Mouse (Mus musculus): ENCODE measurements around the gene Cd86. TPM values are rescaled to one million over a fixed set of nuclear protein-coding genes. Genes with fewer than 3 reads are reported as not detected.

Gene Cd86
- polyA plus RNA-seq, 2 experiments, result 1.7 to 2.4 TPM

DNA sequence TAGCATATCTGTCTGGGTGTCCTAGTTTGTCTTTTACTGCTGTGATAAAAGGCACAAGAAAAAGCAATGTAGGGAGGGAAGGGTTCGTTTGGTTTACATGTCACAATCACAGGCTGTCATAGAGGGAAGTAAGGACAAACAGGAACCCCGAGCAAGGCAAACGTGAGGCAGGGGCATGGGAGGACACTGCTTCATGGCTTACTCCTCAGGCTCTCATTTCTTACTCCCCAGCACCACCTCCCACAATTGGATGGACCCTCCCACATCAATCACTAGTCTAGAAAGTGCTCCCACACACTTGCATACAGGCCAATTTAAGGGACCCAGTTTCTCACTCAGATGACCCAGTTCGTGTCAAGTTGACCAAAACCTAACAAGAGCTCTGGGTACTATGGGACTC lies 29.1 kb downstream of the Cd86 start:
- ATAC-seq (ENCODE audit: low FRiP score, low read depth), result no peak
- 58% methylated on average over 4 of the region's 4 CpGs for WGBS
- Histone ChIP-seq H3K4me1 (ENCODE audit: control insufficient read depth, insufficient read depth, low read length) (no peaks in the 10 kb centered on the region), H3K4me2 (replicated peaks; ENCODE audit: low read depth, low read length, severe bottlenecking) (no peak overlapping the region), H3K27me3 (ENCODE audit: control insufficient read depth, insufficient read depth, low read length) (no peaks in the 10 kb centered on the region), H3K27ac (replicated peaks; ENCODE audit: low read depth, low read length) (no peak overlapping the region), H3K9me3 (ENCODE audit: control insufficient read depth, low read length) (no peaks in the 10 kb centered on the region), H3K36me3 (ENCODE audit: control insufficient read depth, insufficient read depth, low read length) (no peaks in the 10 kb centered on the region), H3K9ac (ENCODE audit: low read depth, low read length, severe bottlenecking) (no peak overlapping the region), H3K4me3 (replicated peaks; ENCODE audit: low read length) (no peak overlapping the region)
- TF ChIP-seq POLR2A (IDR thresholded peaks at IDR 0.05; ENCODE audit: borderline replicate concordance, extremely low read depth, insufficient read depth, insufficient read length), result no peak
- no peak for DNase-seq (ENCODE audit: low spot score)

DNA sequence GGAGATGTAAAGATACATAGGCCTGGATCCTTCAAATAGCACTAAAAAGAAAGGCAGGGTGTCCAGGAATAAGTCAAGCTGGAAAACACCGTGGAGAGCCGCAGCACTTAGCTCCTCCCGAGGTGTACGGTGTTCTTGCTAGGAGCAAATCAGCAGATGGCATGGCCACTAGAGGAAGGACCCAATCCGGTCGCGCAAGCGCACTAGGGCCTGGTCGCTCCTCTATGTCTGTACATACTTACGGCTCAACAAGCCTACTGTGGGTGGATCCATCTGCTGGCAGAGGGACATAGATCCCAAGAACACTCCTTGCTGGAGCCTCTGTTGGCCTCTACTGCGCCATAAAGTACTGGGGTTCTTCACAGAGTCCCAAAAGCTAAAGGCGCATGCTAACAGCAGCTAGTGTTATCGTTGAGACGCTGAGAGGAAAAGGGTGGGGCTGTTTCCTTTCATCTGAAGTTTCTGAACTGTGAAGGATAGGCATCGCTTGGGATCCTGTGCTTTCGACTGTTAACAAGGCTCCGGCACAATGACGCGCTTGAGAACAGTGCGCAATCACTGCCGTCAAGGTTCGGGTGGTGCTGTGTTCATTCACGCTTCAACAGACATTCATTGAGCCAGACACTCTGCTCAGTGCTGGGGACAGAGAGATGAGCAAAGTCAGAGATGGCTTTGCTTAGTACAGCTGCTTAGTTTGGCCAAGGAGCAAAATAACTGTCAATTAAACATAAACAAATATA lies 30.7 kb downstream of the Cd86 start:
- WGBS, result 94% methylated on average over 23 of the region's 23 CpGs
- DNase-seq (ENCODE audit: low spot score) (no peak), ATAC-seq (ENCODE audit: low FRiP score, low read depth) (no peak)
- H3K9me3 ChIP-seq (ENCODE audit: control insufficient read depth, low read length), result no peaks in the 10 kb centered on the region
- no peak overlapping the region for H3K4me2 ChIP-seq (replicated peaks; ENCODE audit: low read depth, low read length, severe bottlenecking)
- no peak overlapping the region for H3K9ac ChIP-seq (ENCODE audit: low read depth, low read length, severe bottlenecking)
- no peaks in the 10 kb centered on the region for H3K4me1 ChIP-seq (ENCODE audit: control insufficient read depth, insufficient read depth, low read length)
- no peak overlapping the region for H3K4me3 ChIP-seq (replicated peaks; ENCODE audit: low read length)
- H3K36me3 ChIP-seq (ENCODE audit: control insufficient read depth, insufficient read depth, low read length), result no peaks in the 10 kb centered on the region
- H3K27me3 ChIP-seq (ENCODE audit: control insufficient read depth, insufficient read depth, low read length), result no peaks in the 10 kb centered on the region
- H3K27ac ChIP-seq (replicated peaks; ENCODE audit: low read depth, low read length), result no peak overlapping the region
- no peak for TF ChIP-seq POLR2A (IDR thresholded peaks at IDR 0.05; ENCODE audit: borderline replicate concordance, extremely low read depth, insufficient read depth, insufficient read length)

DNA sequence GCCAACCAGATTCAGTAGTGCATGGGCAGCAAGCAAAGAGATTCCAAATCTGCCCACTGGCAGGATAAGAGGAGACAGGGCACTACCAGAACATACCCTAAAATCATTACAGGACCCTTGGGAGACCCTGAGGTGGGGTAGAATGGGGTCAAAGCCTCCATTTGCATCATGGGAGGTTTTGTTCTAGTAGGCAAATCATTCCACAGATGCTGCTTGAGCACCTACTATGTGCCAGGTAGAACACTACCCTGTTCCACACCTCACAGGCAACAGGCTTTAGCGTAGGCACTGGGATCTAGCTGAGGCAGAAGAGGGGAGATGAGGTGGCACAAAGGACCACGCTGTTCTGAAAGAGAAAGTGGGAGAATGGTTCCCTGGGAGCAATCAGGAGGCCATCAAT lies 31.5 kb downstream of the Cd86 start:
- no peak overlapping the region for H3K9ac ChIP-seq (ENCODE audit: low read depth, low read length, severe bottlenecking)
- no peak for TF ChIP-seq POLR2A (IDR thresholded peaks at IDR 0.05; ENCODE audit: borderline replicate concordance, extremely low read depth, insufficient read depth, insufficient read length)
- 90% methylated on average over 2 of the region's 2 CpGs for WGBS
- no peak overlapping the region for H3K4me3 ChIP-seq (replicated peaks; ENCODE audit: low read length)
- no peak overlapping the region for H3K27ac ChIP-seq (replicated peaks; ENCODE audit: low read depth, low read length)
- DNase-seq (ENCODE audit: low spot score) (no peak), ATAC-seq (ENCODE audit: low FRiP score, low read depth) (no peak)
- no peaks in the 10 kb centered on the region for H3K4me1 ChIP-seq (ENCODE audit: control insufficient read depth, insufficient read depth, low read length)
- H3K36me3 ChIP-seq (ENCODE audit: control insufficient read depth, insufficient read depth, low read length), result no peaks in the 10 kb centered on the region
- no peaks in the 10 kb centered on the region for H3K9me3 ChIP-seq (ENCODE audit: control insufficient read depth, low read length)
- no peaks in the 10 kb centered on the region for H3K27me3 ChIP-seq (ENCODE audit: control insufficient read depth, insufficient read depth, low read length)
- H3K4me2 ChIP-seq (replicated peaks; ENCODE audit: low read depth, low read length, severe bottlenecking), result no peak overlapping the region

DNA sequence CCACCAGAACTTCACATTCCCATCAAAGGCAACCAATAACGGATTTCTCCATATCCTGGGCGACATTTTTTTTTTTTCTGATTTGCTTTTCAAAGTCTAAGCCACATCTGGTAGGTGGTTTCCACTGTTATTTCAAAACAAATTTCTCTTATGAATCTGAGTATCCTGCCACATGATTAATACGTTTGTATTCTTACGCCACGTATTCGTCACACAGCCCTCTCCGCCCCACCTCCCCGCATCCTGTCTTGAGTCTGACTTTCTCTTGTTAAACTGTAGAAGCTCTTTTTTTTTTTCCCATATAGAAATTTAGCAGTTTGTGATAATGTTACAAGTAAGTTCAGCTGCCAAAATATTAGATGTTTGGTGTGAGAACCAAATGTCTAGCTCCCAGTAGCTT lies 33.7 kb downstream of the Cd86 start:
- ATAC-seq (ENCODE audit: low FRiP score, low read depth), result no peak
- H3K9me3 ChIP-seq (ENCODE audit: control insufficient read depth, low read length), result no peaks in the 10 kb centered on the region
- H3K4me2 ChIP-seq (replicated peaks; ENCODE audit: low read depth, low read length, severe bottlenecking), result no peak overlapping the region
- H3K36me3 ChIP-seq (ENCODE audit: control insufficient read depth, insufficient read depth, low read length), result no peaks in the 10 kb centered on the region
- H3K4me3 ChIP-seq (replicated peaks; ENCODE audit: low read length), result no peak overlapping the region
- no peak overlapping the region for H3K27ac ChIP-seq (replicated peaks; ENCODE audit: low read depth, low read length)
- no peak overlapping the region for H3K9ac ChIP-seq (ENCODE audit: low read depth, low read length, severe bottlenecking)
- H3K27me3 ChIP-seq (ENCODE audit: control insufficient read depth, insufficient read depth, low read length), result no peaks in the 10 kb centered on the region
- WGBS, result 90% methylated on average over 8 of the region's 8 CpGs
- H3K4me1 ChIP-seq (ENCODE audit: control insufficient read depth, insufficient read depth, low read length), result no peaks in the 10 kb centered on the region
- no peak for TF ChIP-seq POLR2A (IDR thresholded peaks at IDR 0.05; ENCODE audit: borderline replicate concordance, extremely low read depth, insufficient read depth, insufficient read length)
- no peak for DNase-seq (ENCODE audit: low spot score)

DNA sequence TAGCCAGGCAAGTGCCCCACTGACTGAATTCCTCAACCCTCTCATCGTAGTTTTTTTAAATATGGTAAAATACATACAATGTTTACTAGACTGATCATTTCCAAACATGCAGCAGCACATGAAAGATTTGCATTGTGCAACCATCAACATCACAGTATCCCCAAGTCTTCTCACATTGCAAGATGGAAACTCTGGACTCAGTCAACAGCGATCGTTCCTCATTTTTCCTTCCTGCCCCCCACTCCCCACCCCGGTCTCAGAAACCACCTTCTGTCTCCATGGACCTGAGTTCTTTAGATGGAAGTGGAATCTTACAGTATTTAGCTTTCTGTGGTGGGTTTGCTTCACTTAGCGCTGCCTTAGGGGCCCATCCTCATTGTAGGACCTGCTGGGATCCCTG lies 34.3 kb downstream of the Cd86 start:
- DNase-seq (ENCODE audit: low spot score) (no peak), ATAC-seq (ENCODE audit: low FRiP score, low read depth) (no peak)
- H3K27ac ChIP-seq (replicated peaks; ENCODE audit: low read depth, low read length), result no peak overlapping the region
- H3K27me3 ChIP-seq (ENCODE audit: control insufficient read depth, insufficient read depth, low read length), result no peaks in the 10 kb centered on the region
- no peak overlapping the region for H3K4me3 ChIP-seq (replicated peaks; ENCODE audit: low read length)
- no peaks in the 10 kb centered on the region for H3K4me1 ChIP-seq (ENCODE audit: control insufficient read depth, insufficient read depth, low read length)
- TF ChIP-seq POLR2A (IDR thresholded peaks at IDR 0.05; ENCODE audit: borderline replicate concordance, extremely low read depth, insufficient read depth, insufficient read length), result no peak
- no peak overlapping the region for H3K4me2 ChIP-seq (replicated peaks; ENCODE audit: low read depth, low read length, severe bottlenecking)
- H3K36me3 ChIP-seq (ENCODE audit: control insufficient read depth, insufficient read depth, low read length), result no peaks in the 10 kb centered on the region
- no peaks in the 10 kb centered on the region for H3K9me3 ChIP-seq (ENCODE audit: control insufficient read depth, low read length)
- H3K9ac ChIP-seq (ENCODE audit: low read depth, low read length, severe bottlenecking), result no peak overlapping the region
- 92% methylated on average over 5 of the region's 5 CpGs for WGBS
